7 mouse cellular contexts compared by ENCODE assay signal in the genomic region with DNA sequence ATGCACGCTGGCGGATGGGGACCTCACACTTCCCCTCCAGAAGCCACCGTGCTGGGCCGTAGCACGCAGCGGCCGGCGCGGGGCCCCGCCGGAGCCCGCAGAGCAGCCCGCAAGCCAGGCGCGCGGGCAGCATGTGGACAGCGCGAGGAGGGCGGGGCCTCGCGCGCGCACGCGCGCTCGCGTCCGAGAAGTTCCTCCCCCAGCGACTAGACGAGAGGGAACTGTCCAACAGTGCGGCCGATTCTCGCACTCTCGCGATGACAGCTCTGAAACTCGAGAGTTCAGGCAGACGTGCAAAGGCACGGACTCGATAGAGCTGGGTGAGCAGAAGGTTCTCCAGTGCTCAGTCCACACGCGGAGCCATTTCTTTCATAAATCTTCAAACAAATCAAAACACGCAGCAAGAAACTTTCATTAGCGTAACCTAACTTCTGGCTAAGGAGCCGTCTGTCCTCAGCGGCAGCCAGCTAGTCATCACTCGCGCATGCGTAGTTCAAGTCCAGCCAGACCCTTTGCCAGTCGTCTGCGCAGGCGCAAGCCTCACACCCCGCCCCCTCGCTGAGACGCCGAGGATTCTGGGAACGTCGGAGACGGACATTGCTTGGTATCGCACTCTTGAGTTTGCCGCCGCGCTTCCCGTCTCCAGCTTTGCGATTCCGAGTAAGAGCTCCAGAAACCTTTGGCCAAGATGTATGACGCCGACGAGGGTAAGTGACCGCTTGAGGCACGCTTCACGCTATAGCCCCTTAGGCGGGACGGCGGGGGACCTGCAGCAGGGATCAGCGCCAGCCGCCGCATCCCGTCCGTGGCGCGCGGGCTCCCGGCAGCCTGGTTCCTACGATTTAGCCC. TPM values are rescaled to one million over a fixed set of nuclear protein-coding genes. Genes with fewer than 3 reads are reported as not detected.
A peak's percentile ranks its signal among the peaks of the same experiment; 100 is the strongest.
DNase-seq lines count a peak whose midpoint lies in the region; ATAC-seq lines count a peak whose summit lies in the region.

A gene (minus strand): TSS at position 161 of the 849 bp plus-strand sequence.
A gene (plus strand): TSS at position 224 of the 849 bp plus-strand sequence.

- H3K4me2 ChIP-seq in embryonic facial prominence, embryonic 11.5 days (ENCODE audit: low read depth, low read length) = peak within 1 kb of the TSS; percentile 97
- H3K4me2 ChIP-seq in midbrain, embryonic 13.5 days (replicated peaks) = peak within 1 kb of the TSS; percentile 100

- H3K9ac ChIP-seq in embryonic facial prominence, embryonic 11.5 days (replicated peaks; ENCODE audit: low read length) = peak within 1 kb of the TSS; percentile 91
- H3K9ac ChIP-seq in midbrain, embryonic 13.5 days (replicated peaks) = peak within 1 kb of the TSS; percentile 91

- H3K27ac ChIP-seq in embryonic facial prominence, embryonic 11.5 days (replicated peaks; ENCODE audit: low read depth, low read length) = peak within 1 kb of the TSS; percentile 72
- peak within 1 kb of the TSS; percentile 93 for H3K27ac ChIP-seq in limb, embryonic 10.5 days
- H3K27ac ChIP-seq in midbrain, embryonic 13.5 days = peak within 1 kb of the TSS; percentile 93

- peaks cover 3% of the 10 kb centered on the region; the same call in 1 of the 2 replicates for H3K4me1 ChIP-seq in embryonic facial prominence, embryonic 11.5 days (ENCODE audit: control insufficient read depth, insufficient read depth, low read length)
- peaks cover 28% of the 10 kb centered on the region for H3K4me1 ChIP-seq in limb, embryonic 10.5 days
- H3K4me1 ChIP-seq in midbrain, embryonic 13.5 days (replicated peaks) = peaks cover 33% of the 10 kb centered on the region

- peak; percentile 99 for DNase-seq in adrenal gland, postnatal 14 days
- DNase-seq in embryonic facial prominence, embryonic 11.5 days (ENCODE audit: low spot score) = peak; percentile 99
- peak; percentile 98 for DNase-seq in kidney, adult 11 months
- DNase-seq in limb, embryonic 10.5 days (ENCODE audit: low spot score) = peak; percentile 99
- DNase-seq in spleen, adult 12 weeks (ENCODE audit: low spot score) = peak; percentile 99

- peak; percentile 96 for ATAC-seq in embryonic facial prominence, embryonic 11.5 days (replicated peaks; ENCODE audit: insufficient number of reproducible peaks, low FRiP score, low TSS enrichment, low read depth)
- ATAC-seq in granulocyte monocyte progenitor cell, adult 5-6 weeks (replicated peaks; ENCODE audit: poor library complexity, severe bottlenecking) = peak; percentile 78
- ATAC-seq in midbrain, embryonic 13.5 days = peak; percentile 96

- H3K4me3 ChIP-seq in embryonic facial prominence, embryonic 11.5 days (ENCODE audit: low read depth, low read length) = peak within 1 kb of the TSS; percentile 79
- H3K4me3 ChIP-seq in limb, embryonic 10.5 days = peak within 1 kb of the TSS; percentile 92
- H3K4me3 ChIP-seq in midbrain, embryonic 13.5 days (replicated peaks) = peak within 1 kb of the TSS; percentile 95

- H3K27me3 ChIP-seq in embryonic facial prominence, embryonic 11.5 days (ENCODE audit: control insufficient read depth, insufficient read depth, low read length) = no peaks in the 10 kb centered on the region
- H3K27me3 ChIP-seq in limb, embryonic 10.5 days (ENCODE audit: low read depth, poor library complexity, severe bottlenecking) = no peaks in the 10 kb centered on the region
- no peaks in the 10 kb centered on the region for H3K27me3 ChIP-seq in midbrain, embryonic 13.5 days

- H3K36me3 ChIP-seq in embryonic facial prominence, embryonic 11.5 days (replicated peaks; ENCODE audit: control insufficient read depth, insufficient read depth, low read depth, low read length) = no peaks in the 10 kb centered on the region
- peaks cover 57% of the 10 kb centered on the region for H3K36me3 ChIP-seq in limb, embryonic 10.5 days
- peaks cover 42% of the 10 kb centered on the region for H3K36me3 ChIP-seq in midbrain, embryonic 13.5 days

- WGBS in embryonic facial prominence, embryonic 11.5 days = under 1% methylated on average over 85 of the region's 85 CpGs
- WGBS in limb, embryonic 10.5 days = under 1% methylated on average over 85 of the region's 85 CpGs
- WGBS in midbrain, embryonic 13.5 days = under 1% methylated on average over 85 of the region's 85 CpGs

- no peaks in the 10 kb centered on the region for H3K9me3 ChIP-seq in embryonic facial prominence, embryonic 11.5 days (replicated peaks; ENCODE audit: control insufficient read depth, low read length)
- no peaks in the 10 kb centered on the region for H3K9me3 ChIP-seq in limb, embryonic 10.5 days (replicated peaks)
- no peaks in the 10 kb centered on the region for H3K9me3 ChIP-seq in midbrain, embryonic 13.5 days

RNA-seq across cellular contexts. Expression of the first gene that starts in this region (rescaled TPM):
- total RNA-seq in adrenal gland, postnatal 14 days (2021) = 30.4 and 32.3 TPM in 2 replicates
- 29.2 and 36.4 TPM in 2 replicates for polyA plus RNA-seq in embryonic facial prominence, embryonic 11.5 days (2014; fragmentation: Nextera tagmentation; extraction: Ambion mirVana)
- total RNA-seq in granulocyte monocyte progenitor cell, adult 5-6 weeks (2014; fragmentation: Nextera tagmentation) = 46.2 and 54.2 TPM in 2 replicates
- 8.8 and 16.5 TPM in 2 replicates for total RNA-seq in granulocyte monocyte progenitor cell, adult 5-6 weeks (2017)
- polyA plus RNA-seq in limb, embryonic 10.5 days (2016; fragmentation: Nextera tagmentation; extraction: Ambion mirVana) = 36.5 and 43.5 TPM in 2 replicates
- polyA plus RNA-seq in midbrain, embryonic 13.5 days (2015; fragmentation: Nextera tagmentation; extraction: Ambion mirVana) = 30.3 and 31.3 TPM in 2 replicates

RNA-seq across cellular contexts. Expression of the second gene that starts in this region (rescaled TPM):
- 63.3 and 67.0 TPM in 2 replicates for total RNA-seq in adrenal gland, postnatal 14 days (2021)
- 104 and 109 TPM in 2 replicates for polyA plus RNA-seq in embryonic facial prominence, embryonic 11.5 days (2014; fragmentation: Nextera tagmentation; extraction: Ambion mirVana)
- total RNA-seq in granulocyte monocyte progenitor cell, adult 5-6 weeks (2014; fragmentation: Nextera tagmentation) = 61.4 and 71.7 TPM in 2 replicates
- total RNA-seq in granulocyte monocyte progenitor cell, adult 5-6 weeks (2017) = 136 and 140 TPM in 2 replicates
- polyA plus RNA-seq in limb, embryonic 10.5 days (2016; fragmentation: Nextera tagmentation; extraction: Ambion mirVana) = 86.2 and 95.9 TPM in 2 replicates
- 75.7 and 82.2 TPM in 2 replicates for polyA plus RNA-seq in midbrain, embryonic 13.5 days (2015; fragmentation: Nextera tagmentation; extraction: Ambion mirVana)

Comparison
In these comparisons a context has a peak if more than half of its experiments do, and no peak if none do; other contexts are left out.
1. Peak in every context shown above with its lines: DNase-seq, ATAC-seq, H3K4me3 ChIP-seq and H3K27ac ChIP-seq.